Mouse (Mus musculus): ENCODE data around the gene Trim47. TPM values are rescaled to one million over a fixed set of nuclear protein-coding genes. Genes with fewer than 3 reads are reported as not detected.

The Trim47 gene
- polyA plus RNA-seq, 1 experiment from 2014 or later, result 6.2 TPM

GRCm38 (mm10) chr11:116065345-116065744 lies 61.7 kb downstream of the Trim47 start:
- H3K27me3 ChIP-seq (replicated peaks), result no peaks in the 10 kb centered on the region
- no peak overlapping the region for H3K9ac ChIP-seq
- no peaks in the 10 kb centered on the region for H3K9me3 ChIP-seq (replicated peaks)
- H3K4me1 ChIP-seq, result peaks cover 8% of the 10 kb centered on the region
- no peak overlapping the region for H3K27ac ChIP-seq
- H3K36me3 ChIP-seq, result peaks cover 98% of the 10 kb centered on the region
- WGBS (ENCODE audit: insufficient replicate concordance), result 83% methylated on average over 12 of the region's 12 CpGs
- ATAC-seq, result no peak
- H3K4me3 ChIP-seq, result no peak overlapping the region
- no peak overlapping the region for H3K4me2 ChIP-seq

GRCm38 (mm10) chr11:116064187-116064867 lies 62.7 kb downstream of the Trim47 start:
- ATAC-seq, result no peak
- Histone ChIP-seq H3K9me3 (replicated peaks) (no peaks in the 10 kb centered on the region), H3K4me2 (no peak overlapping the region), H3K36me3 (peaks cover 98% of the 10 kb centered on the region), H3K9ac (0 out of 2 replicates have a peak overlapping the region, but pooled peaks have one; percentile 9), H3K4me3 (no peak overlapping the region), H3K27me3 (replicated peaks) (no peaks in the 10 kb centered on the region), H3K4me1 (peaks cover 8% of the 10 kb centered on the region), H3K27ac (no peak overlapping the region)
- WGBS (ENCODE audit: insufficient replicate concordance), result 79% methylated on average over 23 of the region's 23 CpGs

GRCm38 (mm10) chr11:116063562-116063961 lies 63.4 kb downstream of the Trim47 start:
- H3K36me3 ChIP-seq, result peaks cover 98% of the 10 kb centered on the region
- no peak overlapping the region for H3K4me3 ChIP-seq
- no peak overlapping the region for H3K4me2 ChIP-seq
- ATAC-seq, result no peak
- H3K9me3 ChIP-seq (replicated peaks), result no peaks in the 10 kb centered on the region
- 78% methylated on average over 13 of the region's 13 CpGs for WGBS (ENCODE audit: insufficient replicate concordance)
- no peaks in the 10 kb centered on the region for H3K27me3 ChIP-seq (replicated peaks)
- peaks cover 12% of the 10 kb centered on the region for H3K4me1 ChIP-seq
- no peak overlapping the region for H3K27ac ChIP-seq
- no peak overlapping the region for H3K9ac ChIP-seq

GRCm38 (mm10) chr11:116062521-116062920 lies 64.5 kb downstream of the Trim47 start:
- ATAC-seq, result no peak

GRCm38 (mm10) chr11:116061641-116062415 lies 65.2 kb downstream of the Trim47 start:
- peaks cover 98% of the 10 kb centered on the region for H3K36me3 ChIP-seq
- WGBS (ENCODE audit: insufficient replicate concordance), result 83% methylated on average over 13 of the region's 13 CpGs
- no peak for ATAC-seq

More at GRCm38 (mm10) chr11:116062521-116062920, 64.5 kb downstream of the Trim47 start:
- 77% methylated on average over 8 of the region's 8 CpGs for WGBS (ENCODE audit: insufficient replicate concordance)
- Histone ChIP-seq H3K27ac (no peak overlapping the region), H3K36me3 (peaks cover 98% of the 10 kb centered on the region), H3K9me3 (replicated peaks) (no peaks in the 10 kb centered on the region), H3K4me1 (peaks cover 22% of the 10 kb centered on the region), H3K4me3 (no peak overlapping the region), H3K9ac (no peak overlapping the region), H3K27me3 (replicated peaks) (no peaks in the 10 kb centered on the region), H3K4me2 (no peak overlapping the region)

GRCm38 (mm10) chr11:116060596-116060995 lies 66.4 kb downstream of the Trim47 start:
- Histone ChIP-seq H3K27ac (0 out of 2 replicates have a peak overlapping the region, but pooled peaks have one; percentile 17), H3K36me3 (peaks cover 99% of the 10 kb centered on the region), H3K27me3 (replicated peaks) (no peaks in the 10 kb centered on the region), H3K4me1 (peaks cover 34% of the 10 kb centered on the region), H3K9ac (no peak overlapping the region), H3K4me2 (no peak overlapping the region), H3K4me3 (no peak overlapping the region), H3K9me3 (replicated peaks) (no peaks in the 10 kb centered on the region)
- ATAC-seq, result no peak
- 83% methylated on average over 9 of the region's 9 CpGs for WGBS (ENCODE audit: insufficient replicate concordance)

More at GRCm38 (mm10) chr11:116061641-116062415, 65.2 kb downstream of the Trim47 start:
- Histone ChIP-seq H3K9me3 (replicated peaks) (no peaks in the 10 kb centered on the region), H3K27me3 (replicated peaks) (no peaks in the 10 kb centered on the region), H3K27ac (no peak overlapping the region), H3K4me1 (peaks cover 23% of the 10 kb centered on the region), H3K4me3 (no peak overlapping the region), H3K9ac (no peak overlapping the region), H3K4me2 (no peak overlapping the region)

- no peak for ATAC-seq
- Histone ChIP-seq H3K36me3 (peaks cover 99% of the 10 kb centered on the region), H3K9ac (no peak overlapping the region), H3K9me3 (replicated peaks) (no peaks in the 10 kb centered on the region), H3K4me2 (no peak overlapping the region), H3K27me3 (replicated peaks) (no peaks in the 10 kb centered on the region), H3K4me1 (peaks cover 44% of the 10 kb centered on the region), H3K27ac (no peak overlapping the region), H3K4me3 (no peak overlapping the region)
- 91% methylated on average over 11 of the region's 11 CpGs for WGBS (ENCODE audit: insufficient replicate concordance)
Measured at GRCm38 (mm10) chr11:116059691-116060025, 67.4 kb downstream of the Trim47 start.

- no peak overlapping the region for H3K27ac ChIP-seq
- H3K27me3 ChIP-seq (replicated peaks), result no peaks in the 10 kb centered on the region
- no peak overlapping the region for H3K9ac ChIP-seq
- no peak overlapping the region for H3K4me2 ChIP-seq
- peaks cover 99% of the 10 kb centered on the region for H3K36me3 ChIP-seq
- H3K4me3 ChIP-seq, result no peak overlapping the region
- peaks cover 45% of the 10 kb centered on the region for H3K4me1 ChIP-seq
- H3K9me3 ChIP-seq (replicated peaks), result no peaks in the 10 kb centered on the region
- WGBS (ENCODE audit: insufficient replicate concordance), result 91% methylated on average over 17 of the region's 17 CpGs
- ATAC-seq, result no peak
Measured at GRCm38 (mm10) chr11:116058868-116059690, 67.9 kb downstream of the Trim47 start.

- Histone ChIP-seq H3K4me2 (peak overlapping the region; percentile 39), H3K9ac (peak overlapping the region; percentile 54; the same call in 1 of the 2 replicates), H3K4me1 (peaks cover 54% of the 10 kb centered on the region), H3K27me3 (replicated peaks) (no peaks in the 10 kb centered on the region), H3K9me3 (replicated peaks) (no peaks in the 10 kb centered on the region), H3K36me3 (peaks cover 99% of the 10 kb centered on the region), H3K27ac (peak overlapping the region; percentile 78; the same call in 1 of the 2 replicates), H3K4me3 (no peak overlapping the region)
- ATAC-seq, result no peak
- 75% methylated on average over 12 of the region's 12 CpGs for WGBS (ENCODE audit: insufficient replicate concordance)
Measured at GRCm38 (mm10) chr11:116058022-116058614, 68.9 kb downstream of the Trim47 start.

- ATAC-seq, result peak; percentile 78
- Histone ChIP-seq H3K9me3 (replicated peaks) (no peaks in the 10 kb centered on the region), H3K4me3 (no peak overlapping the region), H3K27me3 (replicated peaks) (no peaks in the 10 kb centered on the region), H3K36me3 (peaks cover 99% of the 10 kb centered on the region), H3K9ac (peak overlapping the region; percentile 54), H3K27ac (peak overlapping the region; percentile 78), H3K4me2 (peak overlapping the region; percentile 39), H3K4me1 (peaks cover 60% of the 10 kb centered on the region)
- 20% methylated on average over 4 of the region's 4 CpGs for WGBS (ENCODE audit: insufficient replicate concordance)
Measured at GRCm38 (mm10) chr11:116057237-116057881, 69.7 kb downstream of the Trim47 start.

GRCm38 (mm10) chr11:116055873-116056272 lies 71.1 kb downstream of the Trim47 start:
- peak overlapping the region; percentile 78; the same call in 1 of the 2 replicates for H3K27ac ChIP-seq
- H3K4me3 ChIP-seq, result no peak overlapping the region
- H3K36me3 ChIP-seq, result peaks cover 99% of the 10 kb centered on the region
- H3K4me2 ChIP-seq, result no peak overlapping the region
- no peaks in the 10 kb centered on the region for H3K9me3 ChIP-seq (replicated peaks)
- peaks cover 60% of the 10 kb centered on the region for H3K4me1 ChIP-seq
- H3K27me3 ChIP-seq (replicated peaks), result no peaks in the 10 kb centered on the region
- no peak overlapping the region for H3K9ac ChIP-seq
- WGBS (ENCODE audit: insufficient replicate concordance), result 66% methylated on average over 11 of the region's 11 CpGs
- ATAC-seq, result no peak
